Mouse (Mus musculus): ENCODE data around the gene Prpf3. TPM values are rescaled to one million over a fixed set of nuclear protein-coding genes. Genes with fewer than 3 reads are reported as not detected.
A peak's percentile ranks its signal among the peaks of the same experiment; 100 is the strongest.
"Not testable (repeated sequence)": the region's sequence is repeated elsewhere in the genome, so short reads cannot be mapped to it uniquely, and the experiment has no call there.

Gene Prpf3
- polyA plus RNA-seq, 1 experiment: 35.6 TPM

- TF ChIP-seq CTCF (IDR thresholded peaks at IDR 0.05; ENCODE audit: borderline replicate concordance, extremely low read depth, insufficient read depth, insufficient read length): no peak
- TF ChIP-seq POLR2A (IDR thresholded peaks at IDR 0.05; ENCODE audit: borderline replicate concordance, extremely low read depth, insufficient read depth, insufficient read length, poor library complexity, severe bottlenecking): peak; percentile 44; the same call in 1 of the 2 replicates
- DNase-seq (ENCODE audit: low read depth): peak; percentile 96
Observed at GRCm38 (mm10) chr3:95871392-95871867, 15.7 kb upstream of the Prpf3 start, which contains the start of gene Mrps21. Mrps21 (minus strand) TSS chr3:95871519.

GRCm38 (mm10) chr3:95870976-95871375, 15.3 kb upstream of the Prpf3 start:
- TF ChIP-seq CTCF (IDR thresholded peaks at IDR 0.05; ENCODE audit: borderline replicate concordance, extremely low read depth, insufficient read depth, insufficient read length) (no peak), POLR2A (IDR thresholded peaks at IDR 0.05; ENCODE audit: borderline replicate concordance, extremely low read depth, insufficient read depth, insufficient read length, poor library complexity, severe bottlenecking) (no peak)
- DNase-seq (ENCODE audit: low read depth): no peak

- TF ChIP-seq POLR2A (IDR thresholded peaks at IDR 0.05; ENCODE audit: borderline replicate concordance, extremely low read depth, insufficient read depth, insufficient read length, poor library complexity, severe bottlenecking): no peak
- TF ChIP-seq CTCF (IDR thresholded peaks at IDR 0.05; ENCODE audit: borderline replicate concordance, extremely low read depth, insufficient read depth, insufficient read length): no peak
- DNase-seq (ENCODE audit: low read depth): no peak
Observed at GRCm38 (mm10) chr3:95867408-95867807, 11.7 kb upstream of the Prpf3 start.

- DNase-seq (ENCODE audit: low read depth): no peak
- no peak for TF ChIP-seq CTCF (IDR thresholded peaks at IDR 0.05; ENCODE audit: borderline replicate concordance, extremely low read depth, insufficient read depth, insufficient read length)
Observed at GRCm38 (mm10) chr3:95866071-95866470, 10.4 kb upstream of the Prpf3 start.

- no peak for TF ChIP-seq CTCF (IDR thresholded peaks at IDR 0.05; ENCODE audit: borderline replicate concordance, extremely low read depth, insufficient read depth, insufficient read length)
- TF ChIP-seq POLR2A (IDR thresholded peaks at IDR 0.05; ENCODE audit: borderline replicate concordance, extremely low read depth, insufficient read depth, insufficient read length, poor library complexity, severe bottlenecking): no peak
- DNase-seq (ENCODE audit: low read depth): no peak
Observed at GRCm38 (mm10) chr3:95865571-95865970, 9.9 kb upstream of the Prpf3 start.

GRCm38 (mm10) chr3:95865050-95865449, 9.4 kb upstream of the Prpf3 start:
- TF ChIP-seq POLR2A (IDR thresholded peaks at IDR 0.05; ENCODE audit: borderline replicate concordance, extremely low read depth, insufficient read depth, insufficient read length, poor library complexity, severe bottlenecking): no peak
- no peak for TF ChIP-seq CTCF (IDR thresholded peaks at IDR 0.05; ENCODE audit: borderline replicate concordance, extremely low read depth, insufficient read depth, insufficient read length)
- no peak for DNase-seq (ENCODE audit: low read depth)

- no peak for DNase-seq (ENCODE audit: low read depth)
- no peak for TF ChIP-seq CTCF (IDR thresholded peaks at IDR 0.05; ENCODE audit: borderline replicate concordance, extremely low read depth, insufficient read depth, insufficient read length)
- TF ChIP-seq POLR2A (IDR thresholded peaks at IDR 0.05; ENCODE audit: borderline replicate concordance, extremely low read depth, insufficient read depth, insufficient read length, poor library complexity, severe bottlenecking): no peak
Observed at GRCm38 (mm10) chr3:95863578-95863977, 7.9 kb upstream of the Prpf3 start.

- TF ChIP-seq POLR2A (IDR thresholded peaks at IDR 0.05; ENCODE audit: borderline replicate concordance, extremely low read depth, insufficient read depth, insufficient read length, poor library complexity, severe bottlenecking) (no peak), CTCF (IDR thresholded peaks at IDR 0.05; ENCODE audit: borderline replicate concordance, extremely low read depth, insufficient read depth, insufficient read length) (peak; percentile 60; the same call in 1 of the 2 replicates)
- DNase-seq (ENCODE audit: low read depth): peak; percentile 79
Observed at GRCm38 (mm10) chr3:95861796-95862195, 6.1 kb upstream of the Prpf3 start.

GRCm38 (mm10) chr3:95861216-95861615, 5.5 kb upstream of the Prpf3 start:
- TF ChIP-seq CTCF (IDR thresholded peaks at IDR 0.05; ENCODE audit: borderline replicate concordance, extremely low read depth, insufficient read depth, insufficient read length): 0 out of 2 replicates have a peak, but pooled peaks have one; percentile 12
- no peak for TF ChIP-seq POLR2A (IDR thresholded peaks at IDR 0.05; ENCODE audit: borderline replicate concordance, extremely low read depth, insufficient read depth, insufficient read length, poor library complexity, severe bottlenecking)
- DNase-seq (ENCODE audit: low read depth): peak; percentile 7

GRCm38 (mm10) chr3:95860323-95860722, 4.6 kb upstream of the Prpf3 start:
- TF ChIP-seq POLR2A (IDR thresholded peaks at IDR 0.05; ENCODE audit: borderline replicate concordance, extremely low read depth, insufficient read depth, insufficient read length, poor library complexity, severe bottlenecking): no peak
- TF ChIP-seq CTCF (IDR thresholded peaks at IDR 0.05; ENCODE audit: borderline replicate concordance, extremely low read depth, insufficient read depth, insufficient read length): no peak
- DNase-seq (ENCODE audit: low read depth): peak; percentile 6

GRCm38 (mm10) chr3:95858278-95858677, 2.6 kb upstream of the Prpf3 start:
- DNase-seq (ENCODE audit: low read depth): not testable (repeated sequence)

GRCm38 (mm10) chr3:95857050-95857449, 1.4 kb upstream of the Prpf3 start:
- DNase-seq (ENCODE audit: low read depth): not testable (repeated sequence)

- no peak for TF ChIP-seq CTCF (IDR thresholded peaks at IDR 0.05; ENCODE audit: borderline replicate concordance, extremely low read depth, insufficient read depth, insufficient read length)
- TF ChIP-seq POLR2A (IDR thresholded peaks at IDR 0.05; ENCODE audit: borderline replicate concordance, extremely low read depth, insufficient read depth, insufficient read length, poor library complexity, severe bottlenecking): no peak
- no peak for DNase-seq (ENCODE audit: low read depth)
Observed at GRCm38 (mm10) chr3:95856115-95856514, 430 bp upstream of the Prpf3 start.

Data from brain, embryonic 14.5 days (tissue).